Mouse (Mus musculus): ENCODE data around the gene Rps6ka1.
"Not testable (repeated sequence)": the region's sequence is repeated elsewhere in the genome, so short reads cannot be mapped to it uniquely, and the experiment has no call there.

Rps6ka1 gene

GRCm38 (mm10) chr4:133863795-133864379 lies 23.7 kb downstream of the Rps6ka1 start:
- no peak for DNase-seq (ENCODE audit: low spot score)

GRCm38 (mm10) chr4:133857527-133857926 lies 30.1 kb downstream of the Rps6ka1 start:
- DNase-seq (ENCODE audit: low spot score): no peak

GRCm38 (mm10) chr4:133854621-133855020 lies 33.0 kb downstream of the Rps6ka1 start:
- DNase-seq (ENCODE audit: low spot score): no peak

- no peak for DNase-seq (ENCODE audit: low spot score)
Observed at GRCm38 (mm10) chr4:133853630-133854029, 34.0 kb downstream of the Rps6ka1 start.

- no peak for DNase-seq (ENCODE audit: low spot score)
Observed at GRCm38 (mm10) chr4:133846625-133847024, 41.0 kb downstream of the Rps6ka1 start.

- DNase-seq (ENCODE audit: low spot score): no peak
Observed at GRCm38 (mm10) chr4:133845060-133845459, 42.5 kb downstream of the Rps6ka1 start.

- no peak for DNase-seq (ENCODE audit: low spot score)
Observed at GRCm38 (mm10) chr4:133844209-133844841, 43.3 kb downstream of the Rps6ka1 start.

GRCm38 (mm10) chr4:133842992-133843737 lies 44.4 kb downstream of the Rps6ka1 start:
- DNase-seq (ENCODE audit: low spot score): no peak

- not testable (repeated sequence) for DNase-seq (ENCODE audit: low spot score)
Observed at GRCm38 (mm10) chr4:133841756-133842483, 45.7 kb downstream of the Rps6ka1 start.

GRCm38 (mm10) chr4:133841035-133841434 lies 46.6 kb downstream of the Rps6ka1 start:
- no peak for DNase-seq (ENCODE audit: low spot score)

- no peak for DNase-seq (ENCODE audit: low spot score)
Observed at GRCm38 (mm10) chr4:133840501-133840900, 47.1 kb downstream of the Rps6ka1 start.

- DNase-seq (ENCODE audit: low spot score): no peak
Observed at GRCm38 (mm10) chr4:133839385-133839826, 48.2 kb downstream of the Rps6ka1 start.

- DNase-seq (ENCODE audit: low spot score): no peak
Observed at GRCm38 (mm10) chr4:133836575-133836974, 51.0 kb downstream of the Rps6ka1 start.

- DNase-seq (ENCODE audit: low spot score): no peak
Observed at GRCm38 (mm10) chr4:133835211-133835610, 52.4 kb downstream of the Rps6ka1 start.

GRCm38 (mm10) chr4:133832945-133833874 lies 54.4 kb downstream of the Rps6ka1 start:
- DNase-seq (ENCODE audit: low spot score): no peak

- no peak for DNase-seq (ENCODE audit: low spot score)
Observed at GRCm38 (mm10) chr4:133830453-133830852, 57.1 kb downstream of the Rps6ka1 start.

GRCm38 (mm10) chr4:133829281-133830070 lies 58.1 kb downstream of the Rps6ka1 start:
- DNase-seq (ENCODE audit: low spot score): peak; percentile 73

GRCm38 (mm10) chr4:133827887-133828794 lies 59.5 kb downstream of the Rps6ka1 start:
- no peak for DNase-seq (ENCODE audit: low spot score)

- no peak for DNase-seq (ENCODE audit: low spot score)
Observed at GRCm38 (mm10) chr4:133827354-133827753, 60.2 kb downstream of the Rps6ka1 start.
